Mouse (Mus musculus): ENCODE data around the gene Oca2. TPM values are rescaled to one million over a fixed set of nuclear protein-coding genes. Genes with fewer than 3 reads are reported as not detected.

The Oca2 gene
- total RNA-seq, 1 experiment: not detected

GRCm38 (mm10) chr7:56348528-56348927, 109.0 kb downstream of the Oca2 start:
- Histone ChIP-seq H3K9ac (ENCODE audit: insufficient read depth, low read depth, low read length, poor library complexity, severe bottlenecking) (no peak overlapping the region), H3K27ac (ENCODE audit: insufficient read depth, low read depth, low read length, poor library complexity, severe bottlenecking) (no peak overlapping the region), H3K4me3 (ENCODE audit: insufficient read depth in 1 of 2, low read depth in 1 of 2, low read length in 2 of 2, poor library complexity in 1 of 2, severe bottlenecking in 1 of 2) (no peak overlapping the region), H3K9me3 (ENCODE audit: control insufficient read depth, insufficient read depth, low read depth, low read length) (no peaks in the 10 kb centered on the region), H3K36me3 (ENCODE audit: control insufficient read depth, insufficient read depth, low read length, poor library complexity, severe bottlenecking) (no peaks in the 10 kb centered on the region), H3K4me1 (ENCODE audit: control insufficient read depth in 2 of 2, insufficient read depth in 2 of 2, low read length in 2 of 2, poor library complexity in 1 of 2) (no peaks in the 10 kb centered on the region)
- no peak for DNase-seq (ENCODE audit: low read depth, low spot score)
- TF ChIP-seq ZC3H11A (IDR thresholded peaks at IDR 0.05; ENCODE audit: borderline replicate concordance, low read depth, low read length) (no peak), MAFK (IDR thresholded peaks at IDR 0.05; ENCODE audit: insufficient read depth, low read depth, low read length) (no peak), ZNF384 (IDR thresholded peaks at IDR 0.05; ENCODE audit: low read depth, low read length) (no peak), HCFC1 (IDR thresholded peaks at IDR 0.05; ENCODE audit: borderline replicate concordance, insufficient read depth, low read length) (no peak), CHD2 (IDR thresholded peaks at IDR 0.05; ENCODE audit: low read depth, low read length) (no peak)
- in situ Hi-C loops (cut with MboI; ENCODE audit: low sequenced_read_pairs in 2 of 2, unreplicated experiment in 2 of 2): no loop called here

- Histone ChIP-seq H3K36me3 (ENCODE audit: control insufficient read depth, insufficient read depth, low read length, poor library complexity, severe bottlenecking) (no peaks in the 10 kb centered on the region), H3K4me3 (ENCODE audit: insufficient read depth in 1 of 2, low read depth in 1 of 2, low read length in 2 of 2, poor library complexity in 1 of 2, severe bottlenecking in 1 of 2) (no peak overlapping the region), H3K27ac (ENCODE audit: insufficient read depth, low read depth, low read length, poor library complexity, severe bottlenecking) (no peak overlapping the region), H3K9ac (ENCODE audit: insufficient read depth, low read depth, low read length, poor library complexity, severe bottlenecking) (no peak overlapping the region), H3K9me3 (ENCODE audit: control insufficient read depth, insufficient read depth, low read depth, low read length) (no peaks in the 10 kb centered on the region), H3K4me1 (ENCODE audit: control insufficient read depth in 2 of 2, insufficient read depth in 2 of 2, low read length in 2 of 2, poor library complexity in 1 of 2) (no peaks in the 10 kb centered on the region)
- no peak for DNase-seq (ENCODE audit: low read depth, low spot score)
- in situ Hi-C loops (cut with MboI; ENCODE audit: low sequenced_read_pairs in 2 of 2, unreplicated experiment in 2 of 2): no loop called here
- TF ChIP-seq ZC3H11A (IDR thresholded peaks at IDR 0.05; ENCODE audit: borderline replicate concordance, low read depth, low read length) (no peak), HCFC1 (IDR thresholded peaks at IDR 0.05; ENCODE audit: borderline replicate concordance, insufficient read depth, low read length) (no peak), CHD2 (IDR thresholded peaks at IDR 0.05; ENCODE audit: low read depth, low read length) (no peak), ZNF384 (IDR thresholded peaks at IDR 0.05; ENCODE audit: low read depth, low read length) (no peak)
Measured at GRCm38 (mm10) chr7:56356658-56357342, 117.2 kb downstream of the Oca2 start.

GRCm38 (mm10) chr7:56381750-56382421, 142.3 kb downstream of the Oca2 start:
- in situ Hi-C loops (cut with MboI; ENCODE audit: low sequenced_read_pairs in 2 of 2, unreplicated experiment in 2 of 2): no loop called here
- no peaks in the 10 kb centered on the region for H3K4me1 ChIP-seq (ENCODE audit: control insufficient read depth in 2 of 2, insufficient read depth in 2 of 2, low read length in 2 of 2, poor library complexity in 1 of 2)
- DNase-seq (ENCODE audit: low read depth, low spot score): no peak

GRCm38 (mm10) chr7:56382706-56383105, 143.1 kb downstream of the Oca2 start:
- H3K9me3 ChIP-seq (ENCODE audit: control insufficient read depth, insufficient read depth, low read depth, low read length): no peaks in the 10 kb centered on the region
- no peak for DNase-seq (ENCODE audit: low read depth, low spot score)
- no peak overlapping the region for H3K4me3 ChIP-seq (ENCODE audit: insufficient read depth in 1 of 2, low read depth in 1 of 2, low read length in 2 of 2, poor library complexity in 1 of 2, severe bottlenecking in 1 of 2)
- no peaks in the 10 kb centered on the region for H3K36me3 ChIP-seq (ENCODE audit: control insufficient read depth, insufficient read depth, low read length, poor library complexity, severe bottlenecking)
- no peak overlapping the region for H3K27ac ChIP-seq (ENCODE audit: insufficient read depth, low read depth, low read length, poor library complexity, severe bottlenecking)
- no peaks in the 10 kb centered on the region for H3K4me1 ChIP-seq (ENCODE audit: control insufficient read depth in 2 of 2, insufficient read depth in 2 of 2, low read length in 2 of 2, poor library complexity in 1 of 2)
- H3K9ac ChIP-seq (ENCODE audit: insufficient read depth, low read depth, low read length, poor library complexity, severe bottlenecking): no peak overlapping the region
- in situ Hi-C loops (cut with MboI; ENCODE audit: low sequenced_read_pairs in 2 of 2, unreplicated experiment in 2 of 2): no loop called here
- no peak for TF ChIP-seq MAFK (IDR thresholded peaks at IDR 0.05; ENCODE audit: insufficient read depth, low read depth, low read length)
- TF ChIP-seq CHD2 (IDR thresholded peaks at IDR 0.05; ENCODE audit: low read depth, low read length): no peak
- no peak for TF ChIP-seq ZC3H11A (IDR thresholded peaks at IDR 0.05; ENCODE audit: borderline replicate concordance, low read depth, low read length)
- TF ChIP-seq HCFC1 (IDR thresholded peaks at IDR 0.05; ENCODE audit: borderline replicate concordance, insufficient read depth, low read length): no peak
- no peak for TF ChIP-seq ZNF384 (IDR thresholded peaks at IDR 0.05; ENCODE audit: low read depth, low read length)

More at GRCm38 (mm10) chr7:56381750-56382421, 142.3 kb downstream of the Oca2 start:
- Histone ChIP-seq H3K9me3 (ENCODE audit: control insufficient read depth, insufficient read depth, low read depth, low read length) (no peaks in the 10 kb centered on the region), H3K9ac (ENCODE audit: insufficient read depth, low read depth, low read length, poor library complexity, severe bottlenecking) (no peak overlapping the region), H3K4me3 (ENCODE audit: insufficient read depth in 1 of 2, low read depth in 1 of 2, low read length in 2 of 2, poor library complexity in 1 of 2, severe bottlenecking in 1 of 2) (no peak overlapping the region), H3K36me3 (ENCODE audit: control insufficient read depth, insufficient read depth, low read length, poor library complexity, severe bottlenecking) (no peaks in the 10 kb centered on the region), H3K27ac (ENCODE audit: insufficient read depth, low read depth, low read length, poor library complexity, severe bottlenecking) (no peak overlapping the region)
- TF ChIP-seq HCFC1 (IDR thresholded peaks at IDR 0.05; ENCODE audit: borderline replicate concordance, insufficient read depth, low read length): no peak
- TF ChIP-seq ZC3H11A (IDR thresholded peaks at IDR 0.05; ENCODE audit: borderline replicate concordance, low read depth, low read length): no peak
- no peak for TF ChIP-seq ZNF384 (IDR thresholded peaks at IDR 0.05; ENCODE audit: low read depth, low read length)
- TF ChIP-seq MAFK (IDR thresholded peaks at IDR 0.05; ENCODE audit: insufficient read depth, low read depth, low read length): no peak
- TF ChIP-seq CHD2 (IDR thresholded peaks at IDR 0.05; ENCODE audit: low read depth, low read length): no peak

Data from ES-E14 (cell line).